In genomic region chr2:26963923-26964723, GRCm38 (mm10) we compare ENCODE assay signal across 8 mouse cellular contexts. TPM values are rescaled to one million over a fixed set of nuclear protein-coding genes. Genes with fewer than 3 reads are reported as not detected.
DNase-seq lines count a peak whose midpoint lies in the region; ATAC-seq lines count a peak whose summit lies in the region.

Gene Rexo4, minus strand, starts transcription at chr2:26964386.

- DNase-seq in ZHBTc4 (ENCODE audit: low read depth, low spot score): peak; percentile 97
- peak; percentile 79 to 86 for DNase-seq in gastrocnemius, adult 8-10 months (ENCODE audit: low spot score in 2 of 2)
- peak; percentile 94 for DNase-seq in hindlimb bud, embryonic 11.5 days (ENCODE audit: extremely low spot score, low read depth, low spot score)
- peak; percentile 94 for DNase-seq in left cerebral cortex, adult 8-10 months (ENCODE audit: low spot score in 2 of 2)
- DNase-seq in right cerebral cortex, postnatal 10 days (ENCODE audit: low spot score in 2 of 2): peak; percentile 96 to 97
- DNase-seq in urinary bladder, postnatal 25 days (ENCODE audit: low spot score): peak; percentile 92

- peak within 1 kb of the TSS; percentile 96 for H3K4me3 ChIP-seq in megakaryocyte, embryonic 14.5 days (replicated peaks)

- ATAC-seq in common myeloid progenitor, adult 5-6 weeks (replicated peaks; ENCODE audit: low read depth, poor library complexity, severe bottlenecking): peak; percentile 92

- no peaks in the 10 kb centered on the region for H3K27me3 ChIP-seq in megakaryocyte, embryonic 14.5 days (replicated peaks)

- H3K36me3 ChIP-seq in megakaryocyte, embryonic 14.5 days (replicated peaks; ENCODE audit: low read length): peaks cover 30% of the 10 kb centered on the region

- H3K4me1 ChIP-seq in megakaryocyte, embryonic 14.5 days: peaks cover 44% of the 10 kb centered on the region

- peaks cover 8% of the 10 kb centered on the region; the same call in 1 of the 2 replicates for H3K9me3 ChIP-seq in megakaryocyte, embryonic 14.5 days

RNA-seq across cellular contexts. Expression of gene Rexo4, which starts in this region (rescaled TPM):
- total RNA-seq in common myeloid progenitor, adult 5-6 weeks (2017): 94.5 and 117 TPM in 2 replicates
- total RNA-seq in gastrocnemius, adult 8-10 months (2022): 10 to 100 TPM; 11.0 to 15.8 (median 14.4) TPM
- total RNA-seq in left cerebral cortex, adult 8-10 months (2022): 10 to 100 TPM; 43.4 to 54.7 (median 46.8) TPM
- polyA plus RNA-seq in megakaryocyte, embryonic 14.5 days (2012; ENCODE audit: insufficient read depth, low replicate concordance): 35.7 TPM in 1 of 2 replicates, not detected in the other

Comparison
In these comparisons a context has a peak if more than half of its experiments do, and no peak if none do; other contexts are left out.
1. Peak in every context shown above with its lines: DNase-seq, ATAC-seq and H3K4me3 ChIP-seq.